Mouse (Mus musculus) A20 (cell line): ENCODE results near the gene Apln.
A peak's percentile ranks its signal among the peaks of the same experiment; 100 is the strongest.

Experiments used
- DNase-seq: peaks from one replicate; pipeline ENCODE4 v3.0.0-alpha.2; 2011; ENCODE audit warnings: low read depth, low spot score

Apln gene

GRCm38 (mm10) chrX:48016906-48017601 lies 17.6 kb downstream of the Apln start:
- no peak for DNase-seq

- no peak for DNase-seq
Measured at GRCm38 (mm10) chrX:48011656-48012055, 23.0 kb downstream of the Apln start.

- no peak for DNase-seq
Measured at GRCm38 (mm10) chrX:48006062-48006461, 28.6 kb downstream of the Apln start.

- DNase-seq, result no peak
Measured at GRCm38 (mm10) chrX:48004786-48005185, 29.9 kb downstream of the Apln start.

- DNase-seq, result no peak
Measured at GRCm38 (mm10) chrX:48001151-48001550, 33.5 kb downstream of the Apln start.

GRCm38 (mm10) chrX:47998412-47998811 lies 36.2 kb downstream of the Apln start:
- DNase-seq, result peak; percentile 45

- peak; percentile 63 for DNase-seq
Measured at GRCm38 (mm10) chrX:47992606-47993005, 42.0 kb downstream of the Apln start.

- no peak for DNase-seq
Measured at GRCm38 (mm10) chrX:47988024-47988423, 46.6 kb downstream of the Apln start.

- peak; percentile 65 for DNase-seq
Measured at GRCm38 (mm10) chrX:47985000-47985619, 49.5 kb downstream of the Apln start.

GRCm38 (mm10) chrX:47977078-47977477 lies 57.6 kb downstream of the Apln start:
- no peak for DNase-seq

GRCm38 (mm10) chrX:47976551-47976950 lies 58.1 kb downstream of the Apln start:
- peak; percentile 14 for DNase-seq
